Mouse (Mus musculus) WW6 (cell line): ENCODE measurements around the gene Hist1h4k.
"Not testable (repeated sequence)": the region's sequence is repeated elsewhere in the genome, so short reads cannot be mapped to it uniquely, and the experiment has no call there.

Source experiments
- DNase-seq: peaks from one replicate; pipeline ENCODE4 v3.0.0-alpha.2; 2013; ENCODE audit warnings: low read depth, low spot score

Gene Hist1h4k

GRCm38 (mm10) chr13:21718381-21719080 lies 31.8 kb downstream of the Hist1h4k start:
- no peak for DNase-seq

GRCm38 (mm10) chr13:21717397-21718357 lies 32.6 kb downstream of the Hist1h4k start, which contains the start of gene Hist1h3h:
Hist1h3h (plus strand) TSS chr13:21717659.
- not testable (repeated sequence) for DNase-seq

GRCm38 (mm10) chr13:21716540-21717391 lies 33.5 kb downstream of the Hist1h4k start:
- not testable (repeated sequence) for DNase-seq

- DNase-seq = peak; percentile 80
These were observed 34.3 kb downstream of the Hist1h4k start, which contains the start of the genes Hist1h2bl and Hist1h2ai for GRCm38 (mm10) chr13:21715864-21716539. Hist1h2bl (minus strand) TSS chr13:21716143. Hist1h2ai (plus strand) TSS chr13:21716422.

- DNase-seq = no peak
These were observed 35.0 kb downstream of the Hist1h4k start for GRCm38 (mm10) chr13:21715131-21715863.

GRCm38 (mm10) chr13:21714725-21715124 lies 35.6 kb downstream of the Hist1h4k start:
- no peak for DNase-seq

GRCm38 (mm10) chr13:21711698-21712097 lies 38.6 kb downstream of the Hist1h4k start:
- no peak for DNase-seq

- DNase-seq = no peak
These were observed 39.3 kb downstream of the Hist1h4k start for GRCm38 (mm10) chr13:21710821-21711525.

- DNase-seq = no peak
These were observed 40.1 kb downstream of the Hist1h4k start for GRCm38 (mm10) chr13:21710031-21710711.

GRCm38 (mm10) chr13:21706669-21707068 lies 43.6 kb downstream of the Hist1h4k start:
- no peak for DNase-seq
